Mouse (Mus musculus): ENCODE measurements around the gene Gxylt1.
"Not testable (repeated sequence)": the region's sequence is repeated elsewhere in the genome, so short reads cannot be mapped to it uniquely, and the experiment has no call there.

Gxylt1 gene

DNA sequence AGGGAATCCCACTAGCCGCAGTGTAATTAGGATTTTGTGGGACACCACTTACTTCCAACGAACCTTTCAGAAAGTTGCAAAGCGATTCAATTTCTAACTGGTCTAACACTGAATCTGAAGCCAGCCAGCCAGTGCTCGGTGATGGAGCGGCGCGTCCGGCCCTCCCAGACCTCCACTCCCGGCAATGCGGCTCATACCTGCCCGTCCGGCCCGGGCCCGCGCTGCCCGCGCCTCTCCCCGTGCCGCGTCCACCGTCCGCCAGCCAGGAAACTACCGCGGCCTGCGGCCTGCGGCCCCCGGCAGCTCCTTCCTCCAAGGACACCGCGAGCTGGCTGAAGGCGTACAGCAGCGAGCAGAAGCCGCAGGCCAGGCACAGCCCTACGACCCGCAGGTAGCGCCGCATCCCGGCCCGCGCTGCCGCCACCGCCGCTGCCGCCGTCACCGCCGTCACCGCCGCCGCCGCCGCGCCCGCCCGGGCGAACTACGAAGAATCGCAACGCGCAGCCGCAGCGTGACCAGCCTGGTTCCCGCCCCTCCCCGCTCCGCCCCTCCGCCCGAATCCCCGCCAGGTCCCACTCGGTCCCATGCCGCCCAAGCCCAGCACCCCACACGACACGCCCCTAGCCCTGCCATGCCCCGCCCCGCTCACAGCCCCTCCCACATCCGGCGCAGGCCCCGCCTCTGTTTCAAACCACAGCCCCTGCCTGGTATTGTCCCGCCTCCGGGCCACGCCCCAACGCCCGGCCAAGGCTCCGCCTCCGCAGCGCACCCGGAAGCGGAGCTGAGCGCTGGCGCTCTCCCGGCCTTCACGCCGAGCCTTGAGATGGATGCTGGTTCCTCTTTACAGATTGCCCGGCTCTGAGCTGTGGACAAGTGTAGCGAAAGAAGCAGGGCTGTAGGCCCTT, at the start of gene Gxylt1:
Gene Gxylt1 (minus strand): TSS at position 501 of the 905 bp plus-strand sequence.
- TF ChIP-seq NANOG (IDR thresholded peaks at IDR 0.05; ENCODE audit: borderline replicate concordance, low read length) (no peak), POU5F1 (IDR thresholded peaks at IDR 0.05; ENCODE audit: borderline replicate concordance, low read length) (no peak), CTCF (conservative IDR thresholded peaks at IDR 0.05; ENCODE audit: low read length) (no peak)
- Histone ChIP-seq H3K4me3 (replicated peaks; ENCODE audit: low read length) (peak within 1 kb of the TSS; percentile 90), H3K27me3 (ENCODE audit: insufficient read depth, low read length) (peaks cover 4% of the 10 kb centered on the region; the same call in 1 of the 2 replicates), H3K9me3 (ENCODE audit: low read length) (no peaks in the 10 kb centered on the region), H3K36me3 (ENCODE audit: insufficient read depth, low read length) (peaks cover under 1% of the 10 kb centered on the region; the same call in 1 of the 2 replicates), H3K4me1 (replicated peaks; ENCODE audit: low read depth, low read length) (peaks cover 44% of the 10 kb centered on the region)

DNA sequence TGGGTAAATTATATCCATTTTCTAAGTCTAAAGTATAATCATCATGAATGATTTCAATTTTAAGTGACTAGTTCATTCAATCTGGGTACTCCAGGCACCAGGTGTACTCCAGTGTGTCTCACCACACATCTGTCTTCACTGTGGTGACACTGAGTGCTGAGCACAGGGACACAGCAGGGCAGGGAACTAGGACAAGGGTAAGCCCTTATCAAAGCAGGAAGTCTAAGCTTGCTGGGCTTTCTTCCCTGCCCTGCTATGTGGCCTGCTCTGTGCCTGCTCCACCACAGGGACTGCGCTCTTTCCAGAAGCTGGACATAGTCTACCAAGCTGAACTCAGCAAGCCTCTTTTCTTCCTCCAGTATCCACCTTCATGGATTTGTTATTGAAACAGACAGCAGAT, 43.8 kb upstream of the Gxylt1 start:
- Histone ChIP-seq H3K4me3 (replicated peaks; ENCODE audit: low read length) (no peak overlapping the region), H3K36me3 (ENCODE audit: insufficient read depth, low read length) (no peaks in the 10 kb centered on the region), H3K27me3 (ENCODE audit: insufficient read depth, low read length) (no peaks in the 10 kb centered on the region), H3K9me3 (ENCODE audit: low read length) (no peaks in the 10 kb centered on the region), H3K4me1 (replicated peaks; ENCODE audit: low read depth, low read length) (no peaks in the 10 kb centered on the region)
- no peak for TF ChIP-seq NANOG (IDR thresholded peaks at IDR 0.05; ENCODE audit: borderline replicate concordance, low read length)
- no peak for TF ChIP-seq CTCF (conservative IDR thresholded peaks at IDR 0.05; ENCODE audit: low read length)
- TF ChIP-seq POU5F1 (IDR thresholded peaks at IDR 0.05; ENCODE audit: borderline replicate concordance, low read length): no peak

DNA sequence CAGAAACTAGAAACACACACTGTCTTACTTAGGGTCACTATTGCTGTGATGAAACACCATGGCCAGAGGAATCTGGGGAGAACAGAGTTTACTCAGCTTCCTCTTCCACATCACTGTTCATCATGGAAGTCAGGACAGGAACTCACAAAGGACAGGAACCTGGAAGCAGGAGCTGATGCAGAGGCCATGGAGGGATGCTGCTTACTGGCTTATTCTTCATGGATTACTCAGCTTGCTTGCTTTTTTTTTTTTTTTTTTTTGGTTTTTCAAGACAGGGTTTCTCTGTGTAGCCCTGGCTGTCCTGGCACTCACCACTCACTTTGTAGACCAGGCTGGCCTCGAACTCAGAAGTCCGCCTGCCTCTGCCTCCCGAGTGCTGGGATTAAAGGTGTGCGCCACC, 35.3 kb upstream of the Gxylt1 start:
- not testable (repeated sequence) for H3K9me3 ChIP-seq (ENCODE audit: low read length); H3K4me1 ChIP-seq (replicated peaks; ENCODE audit: low read depth, low read length); H3K4me3 ChIP-seq (replicated peaks; ENCODE audit: low read length); H3K27me3 ChIP-seq (ENCODE audit: insufficient read depth, low read length); H3K36me3 ChIP-seq (ENCODE audit: insufficient read depth, low read length)

DNA sequence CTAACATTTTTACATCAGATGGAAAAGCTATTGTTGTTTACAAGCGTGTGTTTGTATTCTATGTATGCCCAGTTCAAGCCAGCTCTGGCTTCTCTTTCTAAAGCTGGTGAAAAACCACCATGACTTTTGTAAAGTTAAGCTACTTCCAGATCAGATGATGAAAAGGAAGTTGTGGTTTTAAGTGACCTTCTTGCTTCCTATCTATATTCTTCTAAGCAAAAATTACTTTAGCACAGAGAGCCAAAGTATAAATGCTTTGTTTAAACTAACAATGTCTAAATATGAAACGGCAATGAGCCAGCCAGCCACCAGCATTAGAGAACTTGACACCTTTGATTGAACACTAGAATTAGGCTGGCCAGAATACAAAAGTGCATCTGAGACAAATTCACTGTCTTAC, 23.2 kb upstream of the Gxylt1 start:
- Histone ChIP-seq H3K4me3 (replicated peaks; ENCODE audit: low read length) (no peak overlapping the region), H3K27me3 (ENCODE audit: insufficient read depth, low read length) (no peaks in the 10 kb centered on the region), H3K4me1 (replicated peaks; ENCODE audit: low read depth, low read length) (no peaks in the 10 kb centered on the region), H3K9me3 (ENCODE audit: low read length) (no peaks in the 10 kb centered on the region), H3K36me3 (ENCODE audit: insufficient read depth, low read length) (no peaks in the 10 kb centered on the region)
- TF ChIP-seq CTCF (conservative IDR thresholded peaks at IDR 0.05; ENCODE audit: low read length): no peak
- no peak for TF ChIP-seq POU5F1 (IDR thresholded peaks at IDR 0.05; ENCODE audit: borderline replicate concordance, low read length)
- no peak for TF ChIP-seq NANOG (IDR thresholded peaks at IDR 0.05; ENCODE audit: borderline replicate concordance, low read length)

DNA sequence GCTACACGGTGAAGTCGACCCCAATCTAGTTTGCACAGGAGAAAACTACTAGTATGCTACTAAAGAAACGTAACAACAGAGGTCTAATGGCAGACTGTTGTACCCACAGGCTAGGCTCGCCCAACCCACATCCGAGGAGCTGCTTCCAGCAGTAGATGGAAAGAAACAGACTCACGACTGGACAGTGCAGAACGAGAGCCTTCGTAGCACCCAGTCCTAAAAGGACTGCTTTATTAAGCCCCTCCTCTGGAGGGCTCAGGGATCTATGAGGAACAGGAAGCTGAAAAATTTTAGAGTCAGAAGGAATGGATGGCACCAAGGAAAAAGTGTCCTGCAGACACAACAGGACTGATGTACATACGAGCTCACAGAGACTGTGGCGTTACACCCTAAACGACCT, 19.5 kb upstream of the Gxylt1 start:
- no peaks in the 10 kb centered on the region for H3K27me3 ChIP-seq (ENCODE audit: insufficient read depth, low read length)
- no peaks in the 10 kb centered on the region for H3K36me3 ChIP-seq (ENCODE audit: insufficient read depth, low read length)
- H3K4me1 ChIP-seq (replicated peaks; ENCODE audit: low read depth, low read length): no peaks in the 10 kb centered on the region
- no peak overlapping the region for H3K4me3 ChIP-seq (replicated peaks; ENCODE audit: low read length)
- TF ChIP-seq NANOG (IDR thresholded peaks at IDR 0.05; ENCODE audit: borderline replicate concordance, low read length) (no peak), POU5F1 (IDR thresholded peaks at IDR 0.05; ENCODE audit: borderline replicate concordance, low read length) (no peak), CTCF (conservative IDR thresholded peaks at IDR 0.05; ENCODE audit: low read length) (no peak)
- no peaks in the 10 kb centered on the region for H3K9me3 ChIP-seq (ENCODE audit: low read length)

DNA sequence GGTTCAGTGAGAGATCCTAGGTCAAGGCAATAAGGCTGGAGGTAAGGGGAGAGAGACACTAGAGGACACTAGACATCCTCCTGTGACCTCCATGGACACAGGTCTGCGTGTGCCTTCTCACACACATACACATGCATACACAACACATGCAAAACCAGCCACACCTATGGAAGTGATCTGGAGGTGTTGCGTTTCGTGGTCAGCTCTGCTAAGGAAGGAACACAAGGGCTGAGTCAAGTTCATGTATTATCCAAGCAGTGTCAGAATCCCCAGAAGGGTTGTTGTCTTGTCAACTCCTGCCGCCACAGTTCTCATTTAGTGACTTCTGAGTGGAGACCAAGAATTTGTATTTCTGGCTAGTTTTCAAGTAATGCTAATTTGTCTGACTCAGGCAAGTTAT, 13.3 kb upstream of the Gxylt1 start:
- TF ChIP-seq POU5F1 (IDR thresholded peaks at IDR 0.05; ENCODE audit: borderline replicate concordance, low read length): no peak
- TF ChIP-seq CTCF (conservative IDR thresholded peaks at IDR 0.05; ENCODE audit: low read length): no peak
- TF ChIP-seq NANOG (IDR thresholded peaks at IDR 0.05; ENCODE audit: borderline replicate concordance, low read length): no peak
- Histone ChIP-seq H3K4me3 (replicated peaks; ENCODE audit: low read length) (no peak overlapping the region), H3K27me3 (ENCODE audit: insufficient read depth, low read length) (no peaks in the 10 kb centered on the region), H3K36me3 (ENCODE audit: insufficient read depth, low read length) (no peaks in the 10 kb centered on the region), H3K9me3 (ENCODE audit: low read length) (no peaks in the 10 kb centered on the region), H3K4me1 (replicated peaks; ENCODE audit: low read depth, low read length) (peaks cover 9% of the 10 kb centered on the region)

DNA sequence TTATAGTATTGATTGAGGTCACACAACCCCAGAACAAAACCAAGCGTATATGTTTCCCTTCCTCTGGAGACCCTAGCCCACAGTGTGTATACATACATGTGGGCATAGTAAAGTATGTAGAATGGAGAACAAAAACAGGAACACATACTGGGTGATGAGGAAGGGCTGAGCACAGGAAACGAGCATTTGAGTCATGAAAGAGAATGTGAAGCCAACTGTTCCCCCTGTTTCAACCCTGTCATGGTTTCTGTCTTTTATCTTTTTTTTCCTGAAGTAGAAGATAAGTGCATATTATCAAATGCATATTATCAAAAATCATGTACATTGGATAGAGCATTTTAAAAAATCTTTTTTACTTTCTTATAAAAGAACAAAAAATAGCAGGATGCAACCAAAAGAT, 12.6 kb upstream of the Gxylt1 start:
- TF ChIP-seq POU5F1 (IDR thresholded peaks at IDR 0.05; ENCODE audit: borderline replicate concordance, low read length) (no peak), CTCF (conservative IDR thresholded peaks at IDR 0.05; ENCODE audit: low read length) (no peak)
- H3K36me3 ChIP-seq (ENCODE audit: insufficient read depth, low read length): no peaks in the 10 kb centered on the region
- peaks cover 9% of the 10 kb centered on the region for H3K4me1 ChIP-seq (replicated peaks; ENCODE audit: low read depth, low read length)

DNA sequence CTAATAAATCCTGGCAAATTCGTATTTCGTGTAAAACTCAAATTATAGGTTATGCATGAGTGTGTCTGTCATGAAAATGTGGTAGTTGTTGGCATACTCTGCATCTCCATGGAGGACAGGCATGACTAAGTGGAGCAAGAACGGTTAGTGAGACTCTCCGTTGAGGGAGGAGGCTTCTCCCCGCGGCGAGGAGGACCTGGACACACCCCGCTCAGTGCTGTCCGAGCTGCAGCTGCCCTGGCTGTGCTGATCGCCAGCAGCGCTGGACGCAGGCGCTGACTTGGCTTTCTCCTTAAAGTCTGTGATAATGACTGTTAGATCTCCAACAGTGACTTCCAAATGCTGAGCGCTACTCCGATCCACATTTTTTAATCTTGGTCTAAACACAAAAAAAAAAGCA, 10.3 kb upstream of the Gxylt1 start:
- Histone ChIP-seq H3K27me3 (ENCODE audit: insufficient read depth, low read length) (0 out of 2 replicates have a peak, but pooled peaks cover 3% of the 10 kb centered on the region), H3K36me3 (ENCODE audit: insufficient read depth, low read length) (no peaks in the 10 kb centered on the region), H3K4me3 (replicated peaks; ENCODE audit: low read length) (no peak overlapping the region), H3K9me3 (ENCODE audit: low read length) (peaks cover 4% of the 10 kb centered on the region; the same call in 1 of the 2 replicates), H3K4me1 (replicated peaks; ENCODE audit: low read depth, low read length) (peaks cover 9% of the 10 kb centered on the region)
- TF ChIP-seq CTCF (conservative IDR thresholded peaks at IDR 0.05; ENCODE audit: low read length) (no peak), NANOG (IDR thresholded peaks at IDR 0.05; ENCODE audit: borderline replicate concordance, low read length) (no peak), POU5F1 (IDR thresholded peaks at IDR 0.05; ENCODE audit: borderline replicate concordance, low read length) (no peak)

More for the DNA sequence above, 12.6 kb upstream of the Gxylt1 start:
- no peak overlapping the region for H3K4me3 ChIP-seq (replicated peaks; ENCODE audit: low read length)
- no peaks in the 10 kb centered on the region for H3K27me3 ChIP-seq (ENCODE audit: insufficient read depth, low read length)
- no peaks in the 10 kb centered on the region for H3K9me3 ChIP-seq (ENCODE audit: low read length)

DNA sequence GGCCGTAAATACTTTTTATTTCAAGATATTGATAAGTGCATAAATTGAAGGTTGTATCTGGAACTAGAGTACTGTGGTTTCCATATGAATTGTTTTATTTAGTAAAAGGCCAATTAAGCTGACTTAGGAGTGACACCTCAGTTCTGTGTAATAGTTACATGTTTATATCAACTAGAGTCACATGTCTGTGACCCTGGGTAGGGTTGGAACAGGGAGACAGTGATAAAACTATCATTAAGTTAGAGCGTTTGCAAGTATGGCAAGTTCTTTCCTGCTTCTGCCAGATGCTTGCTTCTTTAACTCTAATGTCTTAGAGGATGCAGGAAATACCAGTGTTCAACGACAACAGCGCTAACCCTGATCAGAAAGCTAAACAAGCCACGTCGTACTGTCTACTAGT, 9.3 kb upstream of the Gxylt1 start:
- Histone ChIP-seq H3K4me1 (replicated peaks; ENCODE audit: low read depth, low read length) (peaks cover 9% of the 10 kb centered on the region), H3K4me3 (replicated peaks; ENCODE audit: low read length) (no peak overlapping the region), H3K36me3 (ENCODE audit: insufficient read depth, low read length) (no peaks in the 10 kb centered on the region), H3K27me3 (ENCODE audit: insufficient read depth, low read length) (0 out of 2 replicates have a peak, but pooled peaks cover 3% of the 10 kb centered on the region), H3K9me3 (ENCODE audit: low read length) (peaks cover 4% of the 10 kb centered on the region; the same call in 1 of the 2 replicates)
- TF ChIP-seq NANOG (IDR thresholded peaks at IDR 0.05; ENCODE audit: borderline replicate concordance, low read length): no peak
- no peak for TF ChIP-seq CTCF (conservative IDR thresholded peaks at IDR 0.05; ENCODE audit: low read length)
- no peak for TF ChIP-seq POU5F1 (IDR thresholded peaks at IDR 0.05; ENCODE audit: borderline replicate concordance, low read length)

All from E14TG2a.4 (cell line).